Mouse (Mus musculus): ENCODE results near the gene Iscu. TPM values are rescaled to one million over a fixed set of nuclear protein-coding genes. Genes with fewer than 3 reads are reported as not detected.
A peak's percentile ranks its signal among the peaks of the same experiment; 100 is the strongest.

Iscu gene
- polyA plus RNA-seq, 1 experiment = 202 TPM

GRCm38 (mm10) chr5:113812638-113813037 lies 40.1 kb downstream of the Iscu start:
- no peak for DNase-seq (ENCODE audit: extremely low spot score in 1 of 2, low spot score in 1 of 2)

GRCm38 (mm10) chr5:113813608-113814007 lies 41.1 kb downstream of the Iscu start:
- DNase-seq (ENCODE audit: extremely low spot score in 1 of 2, low spot score in 1 of 2) = no peak

- no peak for DNase-seq (ENCODE audit: extremely low spot score in 1 of 2, low spot score in 1 of 2)
Observed at GRCm38 (mm10) chr5:113814111-113815040, 41.8 kb downstream of the Iscu start.

GRCm38 (mm10) chr5:113815041-113815389 lies 42.5 kb downstream of the Iscu start:
- DNase-seq (ENCODE audit: extremely low spot score in 1 of 2, low spot score in 1 of 2) = no peak

- DNase-seq (ENCODE audit: extremely low spot score in 1 of 2, low spot score in 1 of 2) = peak in 1 of 2 experiments; percentile 71
Observed at GRCm38 (mm10) chr5:113815638-113816152, 43.1 kb downstream of the Iscu start.

GRCm38 (mm10) chr5:113818572-113818971 lies 46.0 kb downstream of the Iscu start:
- DNase-seq (ENCODE audit: extremely low spot score in 1 of 2, low spot score in 1 of 2) = no peak

- DNase-seq (ENCODE audit: extremely low spot score in 1 of 2, low spot score in 1 of 2) = no peak
Observed at GRCm38 (mm10) chr5:113824228-113824627, 51.7 kb downstream of the Iscu start.

- DNase-seq (ENCODE audit: extremely low spot score in 1 of 2, low spot score in 1 of 2) = no peak
Observed at GRCm38 (mm10) chr5:113825558-113825957, 53.0 kb downstream of the Iscu start.

- no peak for DNase-seq (ENCODE audit: extremely low spot score in 1 of 2, low spot score in 1 of 2)
Observed at GRCm38 (mm10) chr5:113826619-113827018, 54.1 kb downstream of the Iscu start.

Other genes with a start within 250 kb of the Iscu start
- gene Cmklr1, start 122.3 kb upstream of the Iscu start, polyA plus RNA-seq (2012; rRNA removed) = 3.0 and 4.0 TPM in 2 replicates
- gene 1700069L16Rik, start 48.0 kb upstream of the Iscu start, polyA plus RNA-seq (2012; rRNA removed) = not detected in 2 replicates
- 9.4 and 9.5 TPM in 2 replicates for gene Ficd, start 36.9 kb upstream of the Iscu start, polyA plus RNA-seq (2012; rRNA removed)
- gene Sart3, start 238 bp upstream of the Iscu start, polyA plus RNA-seq (2012; rRNA removed) = 39.0 and 44.1 TPM in 2 replicates
- 17.6 and 22.6 TPM in 2 replicates for gene Tmem119, start 27.8 kb downstream of the Iscu start, polyA plus RNA-seq (2012; rRNA removed)
- gene Selplg, start 59.9 kb downstream of the Iscu start, polyA plus RNA-seq (2012; rRNA removed) = 34.0 and 40.3 TPM in 2 replicates
- 74.9 and 84.3 TPM in 2 replicates for gene Coro1c, start 136.0 kb downstream of the Iscu start, polyA plus RNA-seq (2012; rRNA removed)
- 12.1 and 12.5 TPM in 2 replicates for gene Ssh1, start 221.1 kb downstream of the Iscu start, polyA plus RNA-seq (2012; rRNA removed)
- 0.15 and 0.18 TPM in 2 replicates for gene Dao, start 231.0 kb downstream of the Iscu start, polyA plus RNA-seq (2012; rRNA removed)

All from frontal cortex, adult 2 months (tissue).